In genomic region chr7:143444955-143445648, GRCm38 (mm10) we compare ENCODE assay signal across 9 mouse cellular contexts. TPM values are rescaled to one million over a fixed set of nuclear protein-coding genes. Genes with fewer than 3 reads are reported as not detected.
DNase-seq lines count a peak whose midpoint lies in the region; ATAC-seq and TF ChIP-seq lines count a peak whose summit lies in the region.
"Had no signal": no experiment of that assay in that cellular context is flagged by ENCODE, and none has a peak within 500 bp of the region (broad histone marks: within the 10 kb centered on the region; RNA-seq: fewer than 3 reads in every experiment).

No protein-coding gene starts in this region.

- under 1% methylated on average over 55 of the region's 55 CpGs for WGBS in forebrain, embryonic 12.5 days
- 7% methylated on average over 55 of the region's 55 CpGs for WGBS in liver, embryonic 12.5 days (ENCODE audit: insufficient replicate concordance)
- WGBS in small intestine, adult 2 months, result 9% methylated on average over 55 of the region's 55 CpGs

- H3K4me3 ChIP-seq in left cerebral cortex, adult 2 months, result 0 out of 2 replicates have a peak overlapping the region, but pooled peaks have one; percentile 11
- peak overlapping the region; percentile 36 for H3K4me3 ChIP-seq in forebrain, embryonic 12.5 days (replicated peaks)
- H3K4me3 ChIP-seq in liver, embryonic 12.5 days, result peak overlapping the region; percentile 9; the same call in 1 of the 2 replicates
- peak overlapping the region; percentile 33; the same call in 1 of the 2 replicates for H3K4me3 ChIP-seq in small intestine, adult 2 months (ENCODE audit: low read depth, low read length)

- H3K4me1 ChIP-seq in forebrain, embryonic 12.5 days, result peaks cover 46% of the 10 kb centered on the region
- H3K4me1 ChIP-seq in liver, embryonic 12.5 days, result no peaks in the 10 kb centered on the region; the same call in 1 of the 2 replicates
- peaks cover 4% of the 10 kb centered on the region; the same call in 1 of the 2 replicates for H3K4me1 ChIP-seq in small intestine, adult 2 months (ENCODE audit: control insufficient read depth, insufficient read depth, insufficient read length, low read length)

- H3K36me3 ChIP-seq in forebrain, embryonic 12.5 days (replicated peaks), result no peaks in the 10 kb centered on the region
- H3K36me3 ChIP-seq in liver, embryonic 12.5 days, result no peaks in the 10 kb centered on the region
- no peaks in the 10 kb centered on the region for H3K36me3 ChIP-seq in small intestine, adult 2 months (ENCODE audit: control insufficient read depth, insufficient read depth, low read length)

- H3K27me3 ChIP-seq in forebrain, embryonic 12.5 days, result peaks cover 92% of the 10 kb centered on the region
- peaks cover 91% of the 10 kb centered on the region for H3K27me3 ChIP-seq in liver, embryonic 12.5 days (replicated peaks)
- peaks cover 28% of the 10 kb centered on the region for H3K27me3 ChIP-seq in small intestine, adult 2 months (ENCODE audit: control insufficient read depth, insufficient read depth, low read length)

- ATAC-seq in forebrain, embryonic 12.5 days (ENCODE audit: low FRiP score), result peak; percentile 66
- no peak for ATAC-seq in liver, embryonic 12.5 days
- ATAC-seq in megakaryocyte, adult 5-6 weeks (ENCODE audit: poor library complexity, severe bottlenecking), result no peak

- no peak overlapping the region for H3K27ac ChIP-seq in left cerebral cortex, adult 2 months
- H3K27ac ChIP-seq in forebrain, embryonic 12.5 days, result peak overlapping the region; percentile 88
- H3K27ac ChIP-seq in liver, embryonic 12.5 days, result no peak overlapping the region
- no peak overlapping the region for H3K27ac ChIP-seq in small intestine, adult 2 months (ENCODE audit: insufficient read depth, low read depth, low read length)

- intact Hi-C loops in left cerebral cortex, adult 2 months (cut with DNase I), result loop anchor here (5.0 kb wide), 1 partner anchor 73 kb away; no protein-coding TSS in a partner anchor
- intact Hi-C loops in left cerebral cortex, postnatal 10 days (cut with DNase I), result no loop called here

- H3K9me3 ChIP-seq in forebrain, embryonic 12.5 days, result no peaks in the 10 kb centered on the region
- H3K9me3 ChIP-seq in liver, embryonic 12.5 days (replicated peaks), result no peaks in the 10 kb centered on the region

- peak overlapping the region; percentile 58 for H3K4me2 ChIP-seq in forebrain, embryonic 12.5 days
- H3K4me2 ChIP-seq in liver, embryonic 12.5 days, result peak overlapping the region; percentile 54

- no peak for DNase-seq in left cerebral cortex, adult 2 months (ENCODE audit: extremely low spot score in 1 of 2, low spot score in 2 of 2)
- DNase-seq in left cerebral cortex, postnatal 10 days (ENCODE audit: extremely low spot score in 1 of 2, low spot score in 2 of 2), result no peak
- DNase-seq in urinary bladder, postnatal 25 days (ENCODE audit: low spot score), result no peak
- no peak for DNase-seq in adrenal gland, adult 8-10 months
- DNase-seq: lung, adult 18-20 months had no signal

- TF ChIP-seq POLR2A in small intestine, adult 2 months (IDR thresholded peaks at IDR 0.05; ENCODE audit: low read depth, low read length), result no peak

- H3K9ac ChIP-seq in forebrain, embryonic 12.5 days, result peak overlapping the region; percentile 58
- H3K9ac ChIP-seq in liver, embryonic 12.5 days, result no peak overlapping the region

- no peak for TF ChIP-seq CTCF in left cerebral cortex, adult 2 months (IDR thresholded peaks at IDR 0.05)
- TF ChIP-seq CTCF in small intestine, adult 2 months (IDR thresholded peaks at IDR 0.05; ENCODE audit: extremely low read depth, insufficient read length, insufficient replicate concordance, low read depth, low read length), result no peak

RNA-seq across cellular contexts. Expression of gene Cdkn1c, which starts 15.7 kb away (rescaled TPM):
- 10 to 100 TPM; 10.3 to 10.7 TPM for total RNA-seq in left cerebral cortex, adult 2 months (2021)
- 10 to 100 TPM; 14.2 to 15.1 TPM for total RNA-seq in left cerebral cortex, postnatal 10 days (2021)
- 326 and 351 TPM in 2 replicates for polyA plus RNA-seq in forebrain, embryonic 12.5 days (2016; fragmentation: Nextera tagmentation; extraction: Ambion mirVana)
- polyA plus RNA-seq in liver, embryonic 12.5 days (2016; fragmentation: Nextera tagmentation; extraction: Ambion mirVana), result 434 and 450 TPM in 2 replicates
- polyA plus RNA-seq in small intestine, adult 2 months (2012; rRNA removed), result 8.7 and 9.6 TPM in 2 replicates
- total RNA-seq in megakaryocyte, adult 5-6 weeks (2015), result 1.3 and 2.3 TPM in 2 replicates
- total RNA-seq in megakaryocyte, adult 5-6 weeks (2017), result 0.41 and 0.95 TPM in 2 replicates
- total RNA-seq in adrenal gland, adult 8-10 months (2022), result 1,000 to 10,000 TPM in 1 of 4 experiments, 100 to 1,000 TPM in 3; 211 to 1,262 (median 590) TPM

RNA-seq across cellular contexts. Expression of gene Slc22a18, which starts 28.4 kb away (rescaled TPM):
- under 1 TPM; 0.58 to 0.81 TPM for total RNA-seq in left cerebral cortex, adult 2 months (2021)
- total RNA-seq in left cerebral cortex, postnatal 10 days (2021), result under 1 TPM; 0.24 to 0.61 TPM
- polyA plus RNA-seq in forebrain, embryonic 12.5 days (2016; fragmentation: Nextera tagmentation; extraction: Ambion mirVana), result 0.26 and 0.27 TPM in 2 replicates
- 4.5 and 5.1 TPM in 2 replicates for polyA plus RNA-seq in liver, embryonic 12.5 days (2016; fragmentation: Nextera tagmentation; extraction: Ambion mirVana)
- polyA plus RNA-seq in small intestine, adult 2 months (2012; rRNA removed), result 249 and 251 TPM in 2 replicates
- total RNA-seq in megakaryocyte, adult 5-6 weeks (2015), result 1.2 and 1.3 TPM in 2 replicates
- total RNA-seq in megakaryocyte, adult 5-6 weeks (2017), result 0.94 and 1.7 TPM in 2 replicates
- total RNA-seq in adrenal gland, adult 8-10 months (2022), result 1 to 10 TPM; 2.7 to 5.5 (median 3.6) TPM

RNA-seq across cellular contexts. Expression of gene Phlda2, which starts 57.8 kb away (rescaled TPM):
- not detected for total RNA-seq in left cerebral cortex, adult 2 months (2021)
- not detected for total RNA-seq in left cerebral cortex, postnatal 10 days (2021)
- 0.63 and 0.79 TPM in 2 replicates for polyA plus RNA-seq in forebrain, embryonic 12.5 days (2016; fragmentation: Nextera tagmentation; extraction: Ambion mirVana)
- 18.1 and 18.5 TPM in 2 replicates for polyA plus RNA-seq in liver, embryonic 12.5 days (2016; fragmentation: Nextera tagmentation; extraction: Ambion mirVana)
- polyA plus RNA-seq in small intestine, adult 2 months (2012; rRNA removed), result 2.5 and 5.0 TPM in 2 replicates
- not detected in 2 replicates for total RNA-seq in megakaryocyte, adult 5-6 weeks (2015)
- not detected in 2 replicates for total RNA-seq in megakaryocyte, adult 5-6 weeks (2017)
- 1 to 10 TPM in 2 of 4 experiments, under 1 TPM in 2; 0.49 to 5.2 (median 2.2) TPM for total RNA-seq in adrenal gland, adult 8-10 months (2022)

Comparison
In these comparisons a context has a peak if more than half of its experiments do, and no peak if none do; other contexts are left out.
1. RNA of gene Cdkn1c, which starts 15.7 kb away (total RNA-seq): 211 to 1,262 TPM in adrenal gland, adult 8-10 months; 14.2 to 15.1 TPM in left cerebral cortex, postnatal 10 days, 10.3 to 10.7 TPM in left cerebral cortex, adult 2 months and 0.41 to 2.3 TPM in megakaryocyte, adult 5-6 weeks; every median in the first group is over 10 times any median in the second.
2. Peak in every context shown above with its lines, with median percentiles within 50 percentile points of each other: H3K4me3 ChIP-seq.